Mouse (Mus musculus) subcutaneous adipose tissue, adult 2 months (tissue): Measurements from ENCODE around the gene Kcnk16. TPM values are rescaled to one million over a fixed set of nuclear protein-coding genes. Genes with fewer than 3 reads are reported as not detected.

ENCODE experiments used
- polyA plus RNA-seq: library from polyadenylated mRNA; depleted of rRNA; stranded (reverse); fragments of >200 nt; gene quantifications from 2 replicates; pipeline ENCODE4 v1.2.3, GENCODE M21; 2012; ENCODE audit warnings: low replicate concordance; rRNA removed

Gene Kcnk16
- 0.13 TPM in 1 of 2 replicates, not detected in the other for polyA plus RNA-seq

GRCm38 (mm10) chr14:20269082-20269809 is at the start of gene Kcnk16:
Kcnk16 (minus strand) TSS chr14:20269199.

GRCm38 (mm10) chr14:20294117-20294892 is 25.3 kb upstream of the Kcnk16 start, which contains the start of gene Nudt13:
Nudt13 (plus strand) TSS chr14:20294697.

Other genes starting within 250 kb of the Kcnk16 start
- gene Saysd1, start 130.7 kb downstream of the Kcnk16 start, polyA plus RNA-seq: 7.9 and 9.4 TPM in 2 replicates
- gene Kcnk5, start 87.4 kb downstream of the Kcnk16 start, polyA plus RNA-seq: 2.4 and 12.8 TPM in 2 replicates
- gene Nudt13, start 25.5 kb upstream of the Kcnk16 start, polyA plus RNA-seq: 35.1 and 58.5 TPM in 2 replicates
- 20.3 and 26.9 TPM in 2 replicates for gene Ecd, start 78.9 kb upstream of the Kcnk16 start, polyA plus RNA-seq
- gene Fam149b, start 79.0 kb upstream of the Kcnk16 start, polyA plus RNA-seq: 38.1 and 47.9 TPM in 2 replicates
- gene Dnajc9, start 119.7 kb upstream of the Kcnk16 start, polyA plus RNA-seq: 7.0 and 16.7 TPM in 2 replicates
- 53.3 and 61.0 TPM in 2 replicates for gene Mrps16, start 124.4 kb upstream of the Kcnk16 start, polyA plus RNA-seq
- gene Cfap70, start 183.0 kb upstream of the Kcnk16 start, polyA plus RNA-seq: 0.04 and 0.76 TPM in 2 replicates
- gene Anxa7, start 210.9 kb upstream of the Kcnk16 start, polyA plus RNA-seq: 91.2 and 113 TPM in 2 replicates
- 0.58 and 0.80 TPM in 2 replicates for gene Mss51, start 227.7 kb upstream of the Kcnk16 start, polyA plus RNA-seq